Mouse (Mus musculus) brain, embryonic 14.5 days (tissue): Measurements from ENCODE around the gene Pex16.

Experiments
- CTCF ChIP-seq: fragments of 200-500 bp; IDR thresholded peaks from 2 replicates; pipeline ENCODE4 v1.5.1; 2012; ENCODE audit warnings: inconsistent platforms, mild to moderate bottlenecking, moderate library complexity, borderline replicate concordance; ENCODE audit not compliant: insufficient read depth, insufficient read length; ENCODE audit errors: extremely low read depth
- POLR2A ChIP-seq: fragments of 200-500 bp; IDR thresholded peaks from 2 replicates; pipeline ENCODE4 v1.6.1; 2012; ENCODE audit warnings: mild to moderate bottlenecking, inconsistent platforms, borderline replicate concordance; ENCODE audit not compliant: poor library complexity, insufficient read depth, insufficient read length, severe bottlenecking; ENCODE audit errors: extremely low read depth

DNA sequence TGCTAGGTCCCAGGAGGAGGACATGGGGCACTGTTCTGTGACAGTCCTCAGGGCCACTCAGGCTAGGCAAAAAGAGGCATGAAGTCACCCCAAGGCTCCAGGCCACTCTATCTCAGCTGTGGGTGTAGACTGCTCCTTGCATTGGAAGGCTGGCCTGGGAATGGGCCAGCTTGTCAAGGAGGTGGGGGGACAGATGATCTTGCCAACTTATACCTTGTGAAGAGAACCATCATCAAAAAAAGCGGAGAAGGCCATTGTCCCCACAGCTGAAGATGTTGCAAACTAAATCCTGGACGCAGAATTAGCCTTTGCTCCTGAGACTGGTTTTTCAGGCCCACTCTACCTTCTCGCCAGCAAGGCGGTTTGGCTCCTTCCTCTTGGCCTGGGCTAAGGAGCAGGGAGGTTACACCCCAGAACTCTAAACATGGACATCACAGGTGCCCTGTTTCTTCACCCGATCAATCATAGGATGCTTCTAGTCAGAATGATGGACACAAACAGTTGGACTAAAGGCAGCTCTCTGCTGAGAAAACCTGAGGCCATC lies 29.4 kb downstream of the Pex16 start:
- TF ChIP-seq POLR2A (no peak), CTCF (no peak)
